Mouse (Mus musculus): ENCODE data around the gene Olfr1130. TPM values are rescaled to one million over a fixed set of nuclear protein-coding genes. Genes with fewer than 3 reads are reported as not detected.
"Not testable (repeated sequence)": the region's sequence is repeated elsewhere in the genome, so short reads cannot be mapped to it uniquely, and the experiment has no call there.

The Olfr1130 gene
- polyA plus RNA-seq (2015; fragmentation: Nextera tagmentation; extraction: Ambion mirVana): not detected in 2 replicates

- not testable (repeated sequence) for H3K27me3 ChIP-seq; H3K4me3 ChIP-seq (replicated peaks); H3K9ac ChIP-seq; H3K27ac ChIP-seq; H3K4me1 ChIP-seq; ATAC-seq (replicated peaks; ENCODE audit: low FRiP score); H3K36me3 ChIP-seq; H3K9me3 ChIP-seq (replicated peaks); H3K4me2 ChIP-seq
These were observed at the start of gene Olfr1130 for GRCm38 (mm10) chr2:87605912-87606311. TSS of gene Olfr1130 (plus strand) at chr2:87606212.

GRCm38 (mm10) chr2:87573602-87574001 lies 32.4 kb upstream of the Olfr1130 start, which contains the start of gene Olfr1129:
TSS of gene Olfr1129 (plus strand) at chr2:87573902.
- H3K27me3 ChIP-seq; H3K4me3 ChIP-seq (replicated peaks); H3K4me2 ChIP-seq; H3K9me3 ChIP-seq (replicated peaks); H3K4me1 ChIP-seq; H3K36me3 ChIP-seq; H3K9ac ChIP-seq; ATAC-seq (replicated peaks; ENCODE audit: low FRiP score); H3K27ac ChIP-seq: not testable (repeated sequence)
- WGBS: 70% methylated on average over 1 of the region's 1 CpGs

- ATAC-seq (replicated peaks; ENCODE audit: low FRiP score): no peak
- H3K36me3 ChIP-seq: no peaks in the 10 kb centered on the region
- H3K9ac ChIP-seq: no peak within 1 kb of the TSS
- H3K4me3 ChIP-seq (replicated peaks): no peak within 1 kb of the TSS
- no peaks in the 10 kb centered on the region for H3K27me3 ChIP-seq
- no peaks in the 10 kb centered on the region for H3K9me3 ChIP-seq (replicated peaks)
- WGBS: 72% methylated on average over 3 of the region's 3 CpGs
- H3K4me2 ChIP-seq: no peak within 1 kb of the TSS
- no peaks in the 10 kb centered on the region for H3K4me1 ChIP-seq
- no peak within 1 kb of the TSS for H3K27ac ChIP-seq
These were observed 20.8 kb downstream of the Olfr1130 start, which contains the start of gene Olfr1131 for GRCm38 (mm10) chr2:87626804-87627203. TSS of gene Olfr1131 (plus strand) at chr2:87627104.

DNA sequence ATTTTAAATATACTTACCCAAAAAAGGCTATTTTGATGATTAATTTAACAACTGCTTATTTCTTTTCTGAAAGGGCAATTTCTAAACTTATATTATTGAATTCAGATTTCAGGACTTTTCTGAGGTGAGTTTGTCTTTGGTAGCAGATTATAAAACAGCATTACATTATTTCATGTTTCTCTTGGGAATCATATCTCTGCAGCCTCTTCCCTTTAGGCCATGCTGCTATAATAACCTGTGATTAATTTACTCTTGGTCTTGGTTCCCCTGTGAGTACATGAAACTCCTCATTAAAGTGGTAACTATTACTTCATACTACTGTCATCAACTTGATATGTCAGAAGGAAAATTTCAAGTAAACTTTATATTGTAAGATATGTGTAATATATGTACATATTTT lies 31.4 kb downstream of the Olfr1130 start, which contains the start of gene Olfr1132:
Gene Olfr1132 (minus strand): TSS at position 101 of the 400 bp plus-strand sequence.
- Histone ChIP-seq H3K4me3 (replicated peaks) (no peak within 1 kb of the TSS), H3K9me3 (replicated peaks) (no peaks in the 10 kb centered on the region), H3K27ac (no peak within 1 kb of the TSS), H3K4me1 (no peaks in the 10 kb centered on the region), H3K36me3 (no peaks in the 10 kb centered on the region), H3K9ac (no peak within 1 kb of the TSS), H3K27me3 (no peaks in the 10 kb centered on the region), H3K4me2 (no peak within 1 kb of the TSS)
- no peak for ATAC-seq (replicated peaks; ENCODE audit: low FRiP score)

GRCm38 (mm10) chr2:87642441-87642840 lies 36.4 kb downstream of the Olfr1130 start:
- H3K9me3 ChIP-seq (replicated peaks): no peaks in the 10 kb centered on the region
- no peak overlapping the region for H3K27ac ChIP-seq
- H3K27me3 ChIP-seq: no peaks in the 10 kb centered on the region
- no peaks in the 10 kb centered on the region for H3K36me3 ChIP-seq
- no peak overlapping the region for H3K9ac ChIP-seq
- H3K4me3 ChIP-seq (replicated peaks): no peak overlapping the region
- no peak overlapping the region for H3K4me2 ChIP-seq
- H3K4me1 ChIP-seq: no peaks in the 10 kb centered on the region
- ATAC-seq (replicated peaks; ENCODE audit: low FRiP score): no peak

- H3K27ac ChIP-seq: no peak within 1 kb of the TSS
- no peaks in the 10 kb centered on the region for H3K27me3 ChIP-seq
- H3K36me3 ChIP-seq: no peaks in the 10 kb centered on the region
- no peak within 1 kb of the TSS for H3K4me2 ChIP-seq
- ATAC-seq (replicated peaks; ENCODE audit: low FRiP score): no peak
- H3K9me3 ChIP-seq (replicated peaks): no peaks in the 10 kb centered on the region
- no peak within 1 kb of the TSS for H3K4me3 ChIP-seq (replicated peaks)
- H3K4me1 ChIP-seq: no peaks in the 10 kb centered on the region
- H3K9ac ChIP-seq: no peak within 1 kb of the TSS
These were observed 41.3 kb downstream of the Olfr1130 start, which contains the start of gene Olfr1133 for GRCm38 (mm10) chr2:87647274-87647673. TSS of gene Olfr1133 (minus strand) at chr2:87647374.

GRCm38 (mm10) chr2:87658360-87658759 lies 52.3 kb downstream of the Olfr1130 start, which contains the start of gene Olfr1134:
TSS of gene Olfr1134 (minus strand) at chr2:87658460.
- Histone ChIP-seq H3K4me1 (no peaks in the 10 kb centered on the region), H3K27ac (no peak within 1 kb of the TSS), H3K9me3 (replicated peaks) (no peaks in the 10 kb centered on the region), H3K9ac (no peak within 1 kb of the TSS), H3K4me3 (replicated peaks) (no peak within 1 kb of the TSS), H3K36me3 (no peaks in the 10 kb centered on the region), H3K4me2 (no peak within 1 kb of the TSS), H3K27me3 (no peaks in the 10 kb centered on the region)
- no peak for ATAC-seq (replicated peaks; ENCODE audit: low FRiP score)
- WGBS: 90% methylated on average over 2 of the region's 2 CpGs

Other genes with a start within 250 kb of the Olfr1130 start
- gene Olfr1121, start 236.3 kb upstream of the Olfr1130 start, polyA plus RNA-seq (2015; fragmentation: Nextera tagmentation; extraction: Ambion mirVana): not detected in 2 replicates
- not detected in 2 replicates for gene Olfr1122, start 220.4 kb upstream of the Olfr1130 start, polyA plus RNA-seq (2015; fragmentation: Nextera tagmentation; extraction: Ambion mirVana)
- gene Olfr1123, start 189.6 kb upstream of the Olfr1130 start, polyA plus RNA-seq (2015; fragmentation: Nextera tagmentation; extraction: Ambion mirVana): not detected in 2 replicates
- gene Olfr1124, start 175.9 kb upstream of the Olfr1130 start, polyA plus RNA-seq (2015; fragmentation: Nextera tagmentation; extraction: Ambion mirVana): 0.06 and 0.08 TPM in 2 replicates
- gene Olfr1126, start 152.2 kb upstream of the Olfr1130 start, polyA plus RNA-seq (2015; fragmentation: Nextera tagmentation; extraction: Ambion mirVana): not detected in 2 replicates
- not detected in 2 replicates for gene Pramel7, start 109.1 kb upstream of the Olfr1130 start, polyA plus RNA-seq (2015; fragmentation: Nextera tagmentation; extraction: Ambion mirVana)
- not detected in 2 replicates for gene Pramel6, start 99.6 kb upstream of the Olfr1130 start, polyA plus RNA-seq (2015; fragmentation: Nextera tagmentation; extraction: Ambion mirVana)
- gene Olfr153, start 74.4 kb upstream of the Olfr1130 start, polyA plus RNA-seq (2015; fragmentation: Nextera tagmentation; extraction: Ambion mirVana): not detected in 2 replicates
- gene Olfr1128, start 60.7 kb upstream of the Olfr1130 start, polyA plus RNA-seq (2015; fragmentation: Nextera tagmentation; extraction: Ambion mirVana): not detected in 2 replicates
- not detected in 2 replicates for gene Olfr1129, start 32.3 kb upstream of the Olfr1130 start, polyA plus RNA-seq (2015; fragmentation: Nextera tagmentation; extraction: Ambion mirVana)
- gene Olfr1131, start 20.9 kb downstream of the Olfr1130 start, polyA plus RNA-seq (2015; fragmentation: Nextera tagmentation; extraction: Ambion mirVana): not detected in 2 replicates
- not detected in 2 replicates for gene Olfr1132, start 31.3 kb downstream of the Olfr1130 start, polyA plus RNA-seq (2015; fragmentation: Nextera tagmentation; extraction: Ambion mirVana)
- not detected in 2 replicates for gene Olfr1133, start 41.2 kb downstream of the Olfr1130 start, polyA plus RNA-seq (2015; fragmentation: Nextera tagmentation; extraction: Ambion mirVana)
- gene Olfr1134, start 52.2 kb downstream of the Olfr1130 start, polyA plus RNA-seq (2015; fragmentation: Nextera tagmentation; extraction: Ambion mirVana): not detected in 2 replicates
- gene Olfr1135, start 67.5 kb downstream of the Olfr1130 start, polyA plus RNA-seq (2015; fragmentation: Nextera tagmentation; extraction: Ambion mirVana): not detected in 2 replicates
- not detected in 2 replicates for gene Olfr1136, start 87.7 kb downstream of the Olfr1130 start, polyA plus RNA-seq (2015; fragmentation: Nextera tagmentation; extraction: Ambion mirVana)
- gene Olfr1137, start 107.0 kb downstream of the Olfr1130 start, polyA plus RNA-seq (2015; fragmentation: Nextera tagmentation; extraction: Ambion mirVana): not detected in 2 replicates
- not detected in 2 replicates for gene Olfr1138, start 133.8 kb downstream of the Olfr1130 start, polyA plus RNA-seq (2015; fragmentation: Nextera tagmentation; extraction: Ambion mirVana)
- gene Olfr1140, start 137.5 kb downstream of the Olfr1130 start, polyA plus RNA-seq (2015; fragmentation: Nextera tagmentation; extraction: Ambion mirVana): not detected in 2 replicates
- not detected in 2 replicates for gene Olfr1141, start 147.8 kb downstream of the Olfr1130 start, polyA plus RNA-seq (2015; fragmentation: Nextera tagmentation; extraction: Ambion mirVana)
- not detected in 2 replicates for gene Olfr152, start 173.3 kb downstream of the Olfr1130 start, polyA plus RNA-seq (2015; fragmentation: Nextera tagmentation; extraction: Ambion mirVana)
- not detected in 2 replicates for gene Olfr1143, start 194.4 kb downstream of the Olfr1130 start, polyA plus RNA-seq (2015; fragmentation: Nextera tagmentation; extraction: Ambion mirVana)
- gene Olfr1145, start 203.6 kb downstream of the Olfr1130 start, polyA plus RNA-seq (2015; fragmentation: Nextera tagmentation; extraction: Ambion mirVana): not detected in 2 replicates
- not detected in 2 replicates for gene Olfr1148, start 224.3 kb downstream of the Olfr1130 start, polyA plus RNA-seq (2015; fragmentation: Nextera tagmentation; extraction: Ambion mirVana)
- not detected in 2 replicates for gene Olfr1150-ps1, start 237.8 kb downstream of the Olfr1130 start, polyA plus RNA-seq (2015; fragmentation: Nextera tagmentation; extraction: Ambion mirVana)
- not detected in 2 replicates for gene Olfr1151, start 249.7 kb downstream of the Olfr1130 start, polyA plus RNA-seq (2015; fragmentation: Nextera tagmentation; extraction: Ambion mirVana)